Mouse (Mus musculus): ENCODE data around the gene Hivep2.

GRCm38 (mm10) chr10:14127826-14128225 is 162.0 kb downstream of the Hivep2 start:
- TF ChIP-seq CTCF (IDR thresholded peaks at IDR 0.05; ENCODE audit: borderline replicate concordance, extremely low read depth, insufficient read depth, insufficient read length) (no peak), POLR2A (IDR thresholded peaks at IDR 0.05; ENCODE audit: borderline replicate concordance, extremely low read depth, insufficient read depth, insufficient read length, poor library complexity, severe bottlenecking) (no peak)
